Mouse (Mus musculus) hindbrain, embryonic 12.5 days (tissue): ENCODE measurements around the gene Fhod1. TPM values are rescaled to one million over a fixed set of nuclear protein-coding genes. Genes with fewer than 3 reads are reported as not detected.

Source experiments
- ATAC-seq: fragments of 200-750 bp; cut with Nextera tagmentation; 2 replicates; pipeline ENCODE4 v1.8.0; 2017; ENCODE audit warnings: moderate TSS enrichment; ENCODE audit not compliant: low FRiP score
- H3K27ac ChIP-seq: fragments of 300-500 bp; sonication (generic); 2 replicates; pipeline ENCODE4 v1.5.1; 2016; ENCODE audit warnings: mild to moderate bottlenecking
- H3K27me3 ChIP-seq: fragments of 300-500 bp; sonication (generic); 2 replicates; pipeline ENCODE4 v1.6.1; 2016; ENCODE audit warnings: mild to moderate bottlenecking
- H3K36me3 ChIP-seq: fragments of 300-500 bp; sonication (generic); 2 replicates; pipeline ENCODE4 v1.6.1; 2016; ENCODE audit warnings: mild to moderate bottlenecking
- H3K4me1 ChIP-seq: fragments of 300-500 bp; sonication (generic); 2 replicates; pipeline ENCODE4 v1.6.1; 2016
- H3K4me2 ChIP-seq: fragments of 300-500 bp; sonication (generic); replicated peaks from 2 replicates; pipeline ENCODE4 v1.6.1; 2016; ENCODE audit warnings: mild to moderate bottlenecking
- H3K4me3 ChIP-seq: fragments of 300-500 bp; sonication (generic); 2 replicates; pipeline ENCODE4 v1.5.1; 2016; ENCODE audit warnings: mild to moderate bottlenecking
- H3K9ac ChIP-seq: fragments of 300-500 bp; sonication (generic); 2 replicates; pipeline ENCODE4 v1.6.1; 2016; ENCODE audit warnings: mild to moderate bottlenecking, moderate library complexity
- H3K9me3 ChIP-seq: fragments of 300-500 bp; sonication (generic); replicated peaks from 2 replicates; pipeline ENCODE4 v1.6.1; 2016; ENCODE audit warnings: mild to moderate bottlenecking
- WGBS: fragments of 180-500 bp; shearing (Covaris S2); methylation state at CpG from one replicate; pipeline ENCODE4 v1.1.7; 2016; 5-methylcytosine and 5-hydroxymethylcytosine counted together
- polyA plus RNA-seq: library from polyadenylated mRNA; unstranded; fragments of >200 nt; fragmentation: Nextera tagmentation; extraction: Ambion mirVana; gene quantifications from 2 replicates; pipeline ENCODE4 v1.2.1, GENCODE M21; 2016

The Fhod1 gene
- polyA plus RNA-seq, 1 experiment from 2014 or later, result 2.0 TPM

DNA sequence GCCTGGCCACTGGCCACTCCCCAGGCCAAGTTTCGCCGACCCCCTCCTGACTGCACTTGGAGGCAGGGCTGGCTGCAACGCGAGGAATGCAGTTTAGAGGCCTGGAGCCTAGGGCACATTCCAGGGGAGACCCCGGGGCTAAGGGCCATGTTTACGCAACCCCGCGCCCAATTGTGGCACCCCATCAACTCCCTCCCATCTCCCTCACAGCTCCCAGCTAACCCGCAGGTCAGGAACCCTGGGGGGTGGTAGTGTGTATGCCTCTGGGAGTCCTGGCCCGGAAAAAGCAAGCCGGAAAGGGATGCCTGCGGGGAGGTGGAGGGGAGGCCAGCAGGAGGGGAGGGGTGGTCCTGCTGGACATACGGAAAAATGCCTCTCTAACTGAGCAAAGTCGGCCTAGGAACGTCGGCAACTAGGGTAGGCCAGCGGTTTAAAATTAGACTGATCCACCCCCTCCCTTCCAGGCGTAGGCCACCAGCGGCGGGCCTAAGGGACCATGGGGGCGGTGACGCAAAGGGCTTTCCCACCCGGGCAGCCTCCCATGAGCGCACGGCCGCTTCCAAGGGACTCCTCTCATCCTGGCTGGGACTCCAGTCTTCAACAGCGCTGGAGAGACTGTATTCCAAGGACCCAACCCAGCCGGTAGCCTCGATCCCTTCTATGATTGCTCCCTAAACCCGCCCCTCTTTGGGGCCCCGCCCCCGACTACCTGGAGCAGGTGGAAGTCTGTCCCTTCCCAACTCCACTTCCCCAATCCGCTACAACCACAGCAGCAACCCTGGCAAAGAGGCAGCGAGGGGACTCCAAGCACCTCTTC lies 934 bp downstream of the Fhod1 start:
- Histone ChIP-seq H3K4me1 (peaks cover 33% of the 10 kb centered on the region), H3K4me2 (peak overlapping the region; percentile 99), H3K4me3 (peak overlapping the region; percentile 70), H3K27ac (peak overlapping the region; percentile 44; the same call in 1 of the 2 replicates), H3K27me3 (peaks cover 16% of the 10 kb centered on the region), H3K9me3 (no peaks in the 10 kb centered on the region), H3K36me3 (no peaks in the 10 kb centered on the region), H3K9ac (peak overlapping the region; percentile 65)
- 2% methylated on average over 34 of the region's 34 CpGs for WGBS
- peak; percentile 12; the same call in 1 of the 2 replicates for ATAC-seq

DNA sequence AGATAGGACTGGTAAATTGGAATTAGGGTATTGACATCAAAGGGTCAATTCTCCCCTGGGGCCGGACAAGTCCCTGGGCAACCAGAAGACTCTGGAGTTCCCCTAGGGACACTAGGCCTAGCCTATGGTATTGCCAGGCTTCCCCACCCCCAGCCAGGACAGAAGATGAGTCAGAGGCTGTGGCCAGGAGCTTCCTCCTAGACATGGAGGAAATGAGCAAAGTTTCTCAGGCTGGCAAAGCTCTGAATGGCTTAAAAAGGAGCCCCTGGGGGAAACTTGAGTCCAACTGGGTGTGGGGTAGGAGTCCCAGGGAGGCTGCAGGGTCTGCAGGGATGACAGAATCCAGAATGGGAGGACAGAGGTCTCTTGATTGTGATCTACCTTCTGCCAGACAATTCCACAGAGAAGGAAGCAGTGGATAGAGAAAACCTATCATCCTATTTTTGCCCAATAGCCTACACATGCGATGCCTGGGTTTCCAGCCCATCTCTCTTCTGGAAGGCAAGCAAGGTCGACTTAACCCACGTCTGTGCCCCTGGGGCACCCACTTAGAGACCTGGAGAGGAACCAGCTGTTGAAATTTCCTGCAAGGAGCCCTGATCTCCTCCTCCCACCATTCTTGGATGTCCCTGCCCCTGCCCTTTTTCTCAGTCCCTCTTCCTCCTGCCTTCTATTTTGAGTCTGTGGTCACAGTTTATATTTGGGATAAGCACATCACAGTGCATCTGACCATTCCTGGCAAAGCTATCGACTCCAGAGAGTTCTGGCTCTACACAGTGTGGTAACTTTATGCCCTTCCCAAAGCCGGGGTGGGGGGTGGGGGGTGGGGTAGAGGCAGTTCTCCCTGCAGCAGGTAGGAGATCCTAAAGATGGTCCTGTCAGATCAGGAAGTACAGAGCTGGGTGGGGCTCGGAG lies 2.4 kb downstream of the Fhod1 start:
- Histone ChIP-seq H3K9ac (no peak overlapping the region), H3K4me2 (peak overlapping the region; percentile 13; the same call in 1 of the 2 replicates), H3K36me3 (no peaks in the 10 kb centered on the region), H3K4me1 (peaks cover 35% of the 10 kb centered on the region), H3K27me3 (peaks cover 13% of the 10 kb centered on the region), H3K27ac (no peak overlapping the region), H3K4me3 (no peak overlapping the region), H3K9me3 (no peaks in the 10 kb centered on the region)
- 68% methylated on average over 7 of the region's 7 CpGs for WGBS
- no peak for ATAC-seq

DNA sequence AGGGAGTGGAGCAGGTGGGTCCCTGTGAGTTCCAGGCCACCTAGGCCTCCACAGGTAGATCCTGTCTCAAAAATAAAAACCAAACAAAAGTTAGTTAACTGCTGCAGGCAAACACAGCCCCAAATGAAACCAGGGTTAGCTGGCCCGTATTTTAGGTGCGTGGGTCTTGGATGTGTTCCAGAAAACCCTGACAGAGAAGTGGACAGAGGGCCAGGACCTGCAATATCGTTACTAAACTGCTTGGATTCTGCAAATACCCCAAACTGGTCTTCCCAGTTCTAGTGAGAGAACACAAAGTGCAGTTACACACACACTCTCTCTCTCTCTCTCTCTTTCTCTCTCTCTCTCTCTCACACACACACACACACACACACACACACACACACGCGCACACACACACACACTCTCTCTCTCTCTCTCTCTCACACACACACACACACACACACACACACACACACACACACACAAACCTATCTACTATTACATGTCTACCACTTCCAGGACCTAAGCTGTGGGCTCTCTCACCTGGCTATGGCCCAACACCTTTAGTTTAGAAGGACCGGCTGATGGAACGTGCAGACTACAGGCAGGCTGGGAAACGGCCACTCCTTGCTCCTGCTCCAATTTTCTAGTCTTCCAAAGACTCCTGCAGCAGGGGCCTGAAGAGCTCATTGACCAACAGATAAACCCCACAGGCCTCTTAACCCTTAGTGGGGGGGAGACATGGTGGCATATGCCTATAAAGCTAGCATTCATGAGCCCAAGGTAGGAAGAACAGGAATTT lies 3.8 kb downstream of the Fhod1 start:
- no peak overlapping the region for H3K4me2 ChIP-seq
- H3K9ac ChIP-seq, result no peak overlapping the region
- H3K4me3 ChIP-seq, result no peak overlapping the region
- H3K4me1 ChIP-seq, result peaks cover 24% of the 10 kb centered on the region
- H3K9me3 ChIP-seq, result no peaks in the 10 kb centered on the region
- no peak overlapping the region for H3K27ac ChIP-seq
- ATAC-seq, result no peak
- peaks cover 13% of the 10 kb centered on the region for H3K27me3 ChIP-seq
- 83% methylated on average over 6 of the region's 8 CpGs for WGBS
- no peaks in the 10 kb centered on the region for H3K36me3 ChIP-seq

DNA sequence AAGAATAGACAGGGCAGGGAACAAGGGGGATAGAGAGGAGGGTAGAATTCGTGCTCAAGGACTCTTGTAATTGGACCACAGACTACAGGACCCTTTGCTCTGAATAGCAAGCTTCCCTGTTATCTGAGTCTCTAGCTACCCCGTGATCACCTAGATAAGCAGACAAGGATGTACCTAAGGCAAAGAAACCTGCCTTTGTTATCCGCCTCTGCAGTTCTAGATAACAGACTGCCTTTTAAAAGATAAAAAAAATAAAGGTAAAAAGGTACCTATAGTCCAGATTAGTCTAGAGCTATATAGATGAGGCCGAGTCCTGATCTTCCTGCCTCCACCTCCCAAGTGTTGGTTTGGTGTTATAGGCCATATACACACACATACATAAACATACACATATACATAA lies 5.0 kb downstream of the Fhod1 start:
- Histone ChIP-seq H3K27ac (no peak overlapping the region), H3K4me2 (no peak overlapping the region), H3K9ac (no peak overlapping the region), H3K9me3 (no peaks in the 10 kb centered on the region), H3K27me3 (peaks cover 13% of the 10 kb centered on the region), H3K4me1 (peaks cover 21% of the 10 kb centered on the region), H3K4me3 (no peak overlapping the region), H3K36me3 (no peaks in the 10 kb centered on the region)
- no peak for ATAC-seq
- WGBS, result 82% methylated on average over 4 of the region's 4 CpGs

DNA sequence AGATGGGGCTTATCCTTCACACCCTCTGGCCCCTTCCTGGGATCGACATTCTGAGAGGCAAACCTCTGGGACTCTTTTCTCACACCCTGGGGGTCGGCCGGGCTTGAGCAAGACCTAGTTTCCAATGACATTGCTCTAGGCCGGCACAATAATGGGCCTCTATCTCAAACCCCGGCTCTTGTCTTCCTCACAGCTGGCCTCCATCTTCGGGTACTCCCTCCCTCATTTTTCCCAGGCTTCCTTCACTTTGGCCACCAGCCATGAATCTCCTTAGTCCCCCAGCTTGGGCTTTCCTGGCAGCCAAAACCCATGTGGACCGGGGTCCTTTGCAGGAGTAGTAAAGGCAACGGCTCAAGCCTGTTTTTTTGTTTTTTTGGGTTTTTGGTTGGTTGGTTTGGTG lies 6.4 kb downstream of the Fhod1 start:
- Histone ChIP-seq H3K27ac (no peak overlapping the region), H3K27me3 (peaks cover 2% of the 10 kb centered on the region; the same call in 1 of the 2 replicates), H3K36me3 (peaks cover 6% of the 10 kb centered on the region; the same call in 1 of the 2 replicates), H3K9ac (no peak overlapping the region), H3K9me3 (no peaks in the 10 kb centered on the region), H3K4me3 (no peak overlapping the region), H3K4me2 (no peak overlapping the region), H3K4me1 (peaks cover 8% of the 10 kb centered on the region)
- no peak for ATAC-seq
- WGBS, result 52% methylated on average over 8 of the region's 8 CpGs

DNA sequence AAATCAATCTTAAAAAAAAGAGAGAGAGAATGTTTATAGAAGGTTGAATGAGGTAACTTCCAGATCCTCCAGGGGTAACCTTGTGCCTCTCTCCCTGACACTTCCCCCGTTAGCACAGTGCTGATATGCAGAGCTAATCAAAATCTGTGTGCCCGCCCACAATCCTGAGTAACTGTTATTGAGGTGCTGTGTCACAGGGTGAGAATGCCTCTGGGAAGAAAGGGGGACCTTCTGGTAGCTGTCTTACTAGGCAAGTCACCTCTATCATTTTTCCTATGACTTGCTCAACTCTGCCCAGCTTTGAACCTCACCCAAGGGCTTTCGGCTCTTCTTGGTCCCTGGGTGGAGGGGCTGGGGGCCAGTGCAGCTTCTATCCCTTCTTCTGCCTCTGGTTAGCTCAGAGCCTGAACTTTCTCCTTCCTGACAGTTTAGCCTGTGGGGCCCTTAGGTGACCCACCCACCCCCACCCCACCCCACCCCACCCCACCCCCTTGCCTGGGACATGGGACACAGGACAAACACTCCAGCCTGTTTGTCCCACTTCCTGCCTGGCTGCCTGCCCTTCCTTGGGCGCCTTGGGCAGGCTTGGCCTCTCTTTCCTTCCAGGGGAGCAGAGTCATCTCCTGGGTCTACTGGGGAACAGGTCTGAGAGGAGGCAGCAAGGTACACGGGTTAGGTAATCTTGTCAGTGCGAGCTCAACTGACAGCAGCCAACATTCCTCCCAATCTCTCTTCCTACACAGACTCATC lies 7.7 kb downstream of the Fhod1 start:
- WGBS, result 80% methylated on average over 6 of the region's 6 CpGs
- H3K27ac ChIP-seq, result no peak overlapping the region
- no peaks in the 10 kb centered on the region for H3K27me3 ChIP-seq
- H3K4me1 ChIP-seq, result 0 out of 2 replicates have a peak, but pooled peaks cover 5% of the 10 kb centered on the region
- H3K4me2 ChIP-seq, result no peak overlapping the region
- H3K9me3 ChIP-seq, result no peaks in the 10 kb centered on the region
- H3K36me3 ChIP-seq, result peaks cover 17% of the 10 kb centered on the region; the same call in 1 of the 2 replicates
- no peak for ATAC-seq
- no peak overlapping the region for H3K9ac ChIP-seq
- H3K4me3 ChIP-seq, result no peak overlapping the region

DNA sequence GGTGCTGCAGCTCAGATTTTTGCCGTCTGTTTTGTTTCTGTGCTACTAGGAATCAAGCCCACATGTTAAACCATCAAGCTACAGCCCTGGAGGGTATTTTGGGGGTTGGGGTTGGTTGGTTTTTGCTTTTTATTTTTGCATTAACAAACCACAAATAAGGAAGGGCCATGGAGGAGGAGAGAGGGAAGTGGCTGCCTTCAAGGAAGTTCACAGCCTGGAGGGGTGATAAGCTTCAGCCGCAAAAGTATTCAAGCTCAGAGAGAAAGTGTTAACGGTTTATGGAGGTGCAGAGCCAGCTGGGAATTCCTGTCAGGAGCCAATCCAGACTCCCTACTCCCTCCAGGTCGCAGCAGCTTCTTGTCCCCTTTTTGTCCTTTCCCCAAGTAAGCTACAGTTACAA lies 8.8 kb downstream of the Fhod1 start:
- no peaks in the 10 kb centered on the region for H3K27me3 ChIP-seq
- H3K9ac ChIP-seq, result no peak overlapping the region
- H3K4me3 ChIP-seq, result no peak overlapping the region
- no peaks in the 10 kb centered on the region for H3K9me3 ChIP-seq
- 0 out of 2 replicates have a peak, but pooled peaks cover 5% of the 10 kb centered on the region for H3K4me1 ChIP-seq
- WGBS, result 71% methylated on average over 4 of the region's 4 CpGs
- no peak overlapping the region for H3K27ac ChIP-seq
- no peak for ATAC-seq
- H3K4me2 ChIP-seq, result no peak overlapping the region
- H3K36me3 ChIP-seq, result peaks cover 25% of the 10 kb centered on the region

DNA sequence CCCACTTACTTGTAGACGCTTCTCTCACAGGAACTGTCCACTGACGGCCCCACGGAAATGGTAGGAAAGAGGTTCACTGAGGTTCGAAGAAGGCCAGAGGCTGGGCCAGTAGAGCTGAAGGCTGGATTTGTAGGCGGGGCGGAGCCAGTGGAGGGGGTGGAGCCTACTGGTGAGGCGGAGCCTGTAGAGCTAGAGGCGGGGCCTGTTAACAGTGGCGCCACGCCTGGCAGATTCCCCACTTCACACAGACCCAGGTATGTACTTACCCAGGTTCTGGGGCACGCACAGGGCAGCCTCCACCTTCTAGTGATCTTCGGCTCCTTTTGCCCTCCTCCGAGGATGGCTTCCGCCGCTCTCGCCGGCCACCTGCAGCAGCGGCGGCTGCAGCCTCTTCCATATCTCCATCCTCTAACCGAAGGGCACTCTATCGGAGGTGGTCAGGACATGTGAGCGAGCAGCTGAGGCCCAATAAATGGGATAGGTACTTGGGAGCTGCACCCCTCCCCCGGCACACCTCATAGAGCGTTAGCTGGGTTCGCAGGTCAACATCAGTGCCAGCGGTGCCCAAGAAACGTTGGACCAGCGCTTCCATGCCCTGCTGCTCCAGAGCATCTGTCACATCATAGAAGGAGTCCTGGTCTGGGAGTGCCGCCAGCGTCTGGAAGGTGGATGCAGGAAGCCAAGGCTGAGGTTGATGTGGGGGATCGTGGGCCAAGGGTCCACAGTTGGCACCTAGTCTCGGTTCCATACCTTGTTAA lies 11.2 kb downstream of the Fhod1 start:
- H3K36me3 ChIP-seq, result peaks cover 37% of the 10 kb centered on the region
- 0 out of 2 replicates have a peak, but pooled peaks cover 5% of the 10 kb centered on the region for H3K4me1 ChIP-seq
- no peak overlapping the region for H3K9ac ChIP-seq
- no peak overlapping the region for H3K27ac ChIP-seq
- WGBS, result 58% methylated on average over 32 of the region's 32 CpGs
- no peak overlapping the region for H3K4me3 ChIP-seq
- H3K27me3 ChIP-seq, result no peaks in the 10 kb centered on the region
- H3K9me3 ChIP-seq, result no peaks in the 10 kb centered on the region
- peak; percentile 29; the same call in 1 of the 2 replicates for ATAC-seq
- no peak overlapping the region for H3K4me2 ChIP-seq

DNA sequence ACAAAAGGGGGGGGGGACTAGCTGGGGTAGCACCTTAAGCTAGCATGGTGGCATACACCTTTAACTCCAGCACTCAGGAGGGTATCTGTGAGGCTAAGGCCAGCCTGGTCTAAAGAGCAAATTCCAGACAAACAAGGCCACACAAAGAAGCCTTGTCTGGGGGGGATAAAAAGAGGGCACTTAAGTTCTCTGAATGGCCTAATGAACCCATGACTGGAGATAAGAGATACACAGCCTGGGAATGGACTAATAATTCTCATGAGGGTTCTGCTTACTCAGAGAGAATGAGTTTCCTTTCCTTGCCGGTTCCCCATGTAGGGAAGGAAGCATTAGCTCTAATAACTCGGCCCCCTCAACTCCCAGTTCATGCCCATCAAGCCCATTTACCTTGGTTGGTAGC lies 15.2 kb downstream of the Fhod1 start:
- no peaks in the 10 kb centered on the region for H3K9me3 ChIP-seq
- H3K27me3 ChIP-seq, result no peaks in the 10 kb centered on the region
- H3K4me1 ChIP-seq, result peaks cover under 1% of the 10 kb centered on the region
- H3K36me3 ChIP-seq, result peaks cover 74% of the 10 kb centered on the region
- ATAC-seq, result no peak
- H3K4me3 ChIP-seq, result no peak overlapping the region
- 82% methylated on average over 2 of the region's 2 CpGs for WGBS
- H3K27ac ChIP-seq, result no peak overlapping the region
- H3K9ac ChIP-seq, result no peak overlapping the region
- no peak overlapping the region for H3K4me2 ChIP-seq

DNA sequence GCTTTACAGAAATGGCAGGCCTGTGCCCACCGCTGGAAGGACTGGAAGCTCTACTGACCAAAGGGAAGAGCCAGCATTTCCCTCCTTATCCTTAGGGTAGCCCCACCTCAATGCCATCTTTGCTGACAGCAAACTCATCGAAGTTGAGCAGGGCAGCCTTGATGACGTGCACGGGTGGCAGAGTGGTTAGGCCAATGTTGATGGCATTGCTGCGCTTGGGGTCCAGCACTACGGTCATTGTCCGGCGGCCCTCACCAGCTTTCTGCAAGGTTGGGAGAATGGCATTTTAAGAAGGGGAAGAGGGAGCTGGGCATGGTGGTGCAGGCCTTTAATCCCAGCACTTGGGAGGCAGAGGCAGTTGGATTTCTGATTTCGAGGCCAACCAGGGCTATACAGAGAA lies 15.8 kb downstream of the Fhod1 start:
- peaks cover 72% of the 10 kb centered on the region for H3K36me3 ChIP-seq
- H3K9ac ChIP-seq, result no peak overlapping the region
- no peak overlapping the region for H3K4me3 ChIP-seq
- H3K9me3 ChIP-seq, result no peaks in the 10 kb centered on the region
- WGBS, result 94% methylated on average over 9 of the region's 9 CpGs
- no peak for ATAC-seq
- H3K27me3 ChIP-seq, result no peaks in the 10 kb centered on the region
- no peak overlapping the region for H3K27ac ChIP-seq
- H3K4me1 ChIP-seq, result peaks cover 6% of the 10 kb centered on the region
- no peak overlapping the region for H3K4me2 ChIP-seq

DNA sequence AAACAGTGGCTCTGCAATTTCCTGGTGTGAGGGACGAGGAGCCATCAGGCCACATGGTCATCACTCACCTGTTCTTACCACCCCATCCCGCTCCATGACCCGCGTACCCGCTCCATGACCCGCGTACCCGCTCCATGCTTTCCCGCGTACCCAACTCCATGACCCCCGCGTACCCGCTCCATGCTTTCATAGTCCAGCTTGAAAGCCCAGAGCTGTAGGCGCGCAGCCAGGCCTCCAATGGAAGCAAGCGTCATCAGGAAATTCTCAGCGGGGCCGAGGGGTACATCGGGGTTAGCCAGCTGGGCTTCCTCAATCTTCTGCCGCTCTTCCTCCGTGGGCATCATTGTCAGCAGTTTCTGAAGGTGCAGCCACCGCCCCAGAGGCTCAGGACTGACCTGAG lies 16.3 kb downstream of the Fhod1 start:
- Histone ChIP-seq H3K27me3 (no peaks in the 10 kb centered on the region), H3K36me3 (peaks cover 69% of the 10 kb centered on the region), H3K4me2 (no peak overlapping the region), H3K9me3 (no peaks in the 10 kb centered on the region), H3K4me3 (no peak overlapping the region), H3K27ac (no peak overlapping the region), H3K4me1 (peaks cover 8% of the 10 kb centered on the region), H3K9ac (no peak overlapping the region)
- ATAC-seq, result no peak
- WGBS, result 95% methylated on average over 22 of the region's 22 CpGs
